Mouse (Mus musculus) liver, embryonic 14.5 days (tissue): ENCODE data around the gene Pcdh15.

ENCODE experiments used
- CTCF ChIP-seq: IDR thresholded peaks from 2 replicates; pipeline ENCODE4 v1.5.1; 2016; ENCODE audit warnings: antibody characterized with exemption, low read depth, control low read depth
- EP300 ChIP-seq: IDR thresholded peaks from 2 replicates; pipeline ENCODE4 v1.6.1; 2016; ENCODE audit warnings: antibody characterized with exemption, low read depth

GRCm38 (mm10) chr10:74130805-74131204 lies 1031.7 kb downstream of the Pcdh15 start:
- TF ChIP-seq EP300: no peak
- TF ChIP-seq CTCF: no peak
